Mouse (Mus musculus) CH12.LX (cell line): ENCODE measurements around the gene Gstt2.

ENCODE experiments used
- CTCF ChIP-seq, 2 experiments: IDR thresholded peaks in 1 of 2; conservative IDR thresholded peaks in 1 of 2; 2 replicates each; pipeline ENCODE4 v1.5.1; 2011 to 2012; ENCODE audit warnings: low read depth in 2 of 2, low read length in 2 of 2, improper control_type of control experiment in 1 of 2, inconsistent platforms in 1 of 2, mild to moderate bottlenecking in 1 of 2, moderate library complexity in 1 of 2
- JUND ChIP-seq: conservative IDR thresholded peaks from 2 replicates; pipeline ENCODE4 v1.6.1; 2011; ENCODE audit warnings: low read depth, low read length, improper control_type of control experiment
- MAX ChIP-seq: IDR thresholded peaks from 2 replicates; pipeline ENCODE4 v1.6.1; 2011; ENCODE audit warnings: low read length, improper control_type of control experiment
- MEF2A ChIP-seq: IDR thresholded peaks from 2 replicates; pipeline ENCODE4 v1.6.1; 2014; ENCODE audit warnings: low read depth, mild to moderate bottlenecking, inconsistent platforms, low read length, improper control_type of control experiment, borderline replicate concordance
- MYC ChIP-seq: IDR thresholded peaks from 2 replicates; pipeline ENCODE4 v1.6.1; 2011; ENCODE audit warnings: low read depth, mild to moderate bottlenecking, improper control_type of control experiment, low read length
- POLR2A ChIP-seq: IDR thresholded peaks from 2 replicates; pipeline ENCODE4 v1.6.1; 2011; ENCODE audit warnings: low read depth, mild to moderate bottlenecking, improper control_type of control experiment, low read length
- ZC3H11A ChIP-seq: IDR thresholded peaks from 2 replicates; pipeline ENCODE4 v1.6.1; 2012; ENCODE audit warnings: low read depth, mild to moderate bottlenecking, inconsistent platforms, low read length, improper control_type of control experiment
- ZKSCAN1 ChIP-seq: IDR thresholded peaks from 2 replicates; pipeline ENCODE4 v1.6.1; 2012; ENCODE audit warnings: low read depth, inconsistent platforms, low read length, improper control_type of control experiment, borderline replicate concordance
- ZNF384 ChIP-seq: IDR thresholded peaks from 2 replicates; pipeline ENCODE4 v1.6.1; 2012; ENCODE audit warnings: low read depth, low read length, improper control_type of control experiment, inconsistent platforms

GRCm38 (mm10) chr10:75848382-75848781 is 11.2 kb upstream of the Gstt2 start:
- TF ChIP-seq CTCF (conservative IDR thresholded peaks at IDR 0.05 in 1 of 2, IDR thresholded peaks at IDR 0.05 in 1 of 2; ENCODE audit: low read depth in 2 of 2, low read length in 2 of 2) (no peak), ZC3H11A (no peak), POLR2A (no peak), MEF2A (no peak), MAX (no peak), JUND (no peak), ZKSCAN1 (no peak), MYC (no peak), ZNF384 (no peak)
